Mouse (Mus musculus) kidney, adult 9 months (tissue): Measurements from ENCODE around the gene Ust.
A peak's percentile ranks its signal among the peaks of the same experiment; 100 is the strongest.

Source experiments
- DNase-seq: peaks from one replicate; pipeline ENCODE4 v3.0.0; 2022

Gene Ust

DNA sequence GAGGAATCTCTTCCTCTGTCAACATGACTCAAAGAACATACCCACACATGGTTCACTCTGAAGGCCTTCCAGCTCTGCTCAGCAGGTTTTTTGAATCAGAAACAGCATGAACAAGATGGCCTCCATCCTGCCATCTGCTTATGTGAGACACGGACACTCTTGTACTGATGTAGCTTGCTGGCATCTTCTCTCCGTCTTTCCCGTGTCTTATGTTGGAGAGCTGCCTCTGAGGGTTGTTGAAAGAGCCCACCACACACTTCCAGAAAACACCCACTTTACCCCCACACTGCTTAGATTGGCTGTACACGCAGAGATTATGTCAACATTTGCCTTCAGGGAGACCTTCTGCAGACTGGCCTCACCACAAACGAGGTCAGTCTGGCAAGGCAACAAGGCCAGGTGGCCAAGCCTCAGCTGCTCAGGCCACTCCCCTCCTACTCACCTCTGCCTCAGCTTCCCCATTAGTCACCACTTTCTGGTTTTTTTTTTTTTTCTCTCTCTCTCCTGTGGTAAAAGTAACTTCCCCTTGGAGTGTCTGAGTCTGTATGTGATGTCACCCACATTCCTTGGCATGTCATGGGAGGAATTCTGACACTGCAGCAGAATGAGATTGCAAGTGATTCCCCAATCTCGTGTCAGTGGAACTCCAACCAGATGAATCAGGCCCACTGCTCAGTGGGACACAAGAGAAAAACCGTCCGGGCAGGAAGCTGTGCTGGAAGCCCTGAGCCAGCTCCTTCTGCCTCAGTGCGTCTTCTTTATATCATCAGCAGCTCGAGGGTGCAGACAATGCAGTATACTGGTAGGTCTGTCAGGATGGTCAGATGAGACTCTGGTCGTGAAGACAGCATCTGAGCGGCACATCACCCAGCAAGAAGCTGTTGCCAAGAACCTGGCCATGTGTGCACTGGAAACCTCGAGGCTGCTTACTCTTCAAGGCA is 19.4 kb downstream of the Ust start:
- DNase-seq: no peak

DNA sequence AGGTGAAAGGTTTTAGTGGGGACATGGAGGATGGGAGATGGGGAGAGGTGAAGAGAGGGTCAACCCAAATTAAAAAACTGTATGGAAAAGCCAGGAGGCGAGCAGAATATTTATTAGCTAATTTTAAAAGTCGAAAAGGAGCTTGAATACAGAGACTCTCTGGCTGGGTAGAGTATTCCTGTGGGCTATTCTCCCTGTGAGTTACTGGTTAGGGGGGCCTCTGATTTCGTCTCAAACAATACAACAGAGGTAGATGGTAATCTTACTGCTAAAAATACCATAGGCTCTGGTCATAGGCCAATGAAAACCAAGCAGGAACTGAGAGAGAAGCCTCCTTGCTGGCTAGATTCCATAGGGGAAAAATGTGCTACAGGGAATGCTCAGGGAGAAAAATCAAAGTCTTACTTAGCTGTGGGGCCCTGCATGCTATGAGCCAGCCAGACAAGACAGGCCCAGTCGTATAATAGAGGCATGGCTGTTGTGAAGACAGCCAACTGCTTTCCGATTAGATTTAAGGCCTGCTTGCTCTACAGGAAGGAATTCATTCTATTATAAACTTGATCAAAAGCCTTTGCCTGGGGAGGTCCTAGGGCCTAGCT is 23.0 kb downstream of the Ust start:
- DNase-seq: no peak

DNA sequence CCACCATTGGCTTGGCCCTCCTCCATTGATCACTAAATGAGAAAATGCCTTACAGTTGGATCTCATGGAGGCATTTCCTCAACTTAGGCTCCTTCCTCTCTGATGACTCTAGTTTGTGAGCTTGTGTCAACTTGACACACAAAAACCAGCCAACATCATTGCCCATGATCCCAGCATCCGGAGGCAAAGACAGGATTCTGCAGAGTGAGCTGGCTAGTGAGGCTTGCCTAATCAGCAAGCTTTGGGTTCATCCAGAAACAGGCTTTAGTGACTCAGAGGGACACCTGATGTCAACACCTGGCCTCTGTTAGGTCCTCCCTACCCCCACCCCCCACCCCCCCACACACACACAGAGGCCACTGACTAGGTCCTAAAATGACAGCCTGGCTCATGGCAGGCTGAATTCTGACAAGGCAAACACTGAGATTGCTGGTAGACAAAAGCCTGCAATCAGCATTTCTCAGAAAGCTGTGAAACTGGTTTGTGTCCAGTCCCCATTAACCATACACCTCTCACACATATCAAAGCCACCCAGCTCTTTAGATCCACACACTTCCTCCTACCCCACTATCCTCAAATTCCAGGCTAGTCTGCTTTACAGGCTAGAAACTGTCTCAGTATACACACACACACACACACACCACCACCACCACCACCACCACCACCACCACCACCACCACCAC is 26.6 kb downstream of the Ust start:
- DNase-seq: no peak

- no peak for DNase-seq
Observed at GRCm38 (mm10) chr10:8487388-8487787, 31.2 kb downstream of the Ust start.

GRCm38 (mm10) chr10:8484487-8484886 is 34.1 kb downstream of the Ust start:
- no peak for DNase-seq

GRCm38 (mm10) chr10:8482779-8483178 is 35.8 kb downstream of the Ust start:
- no peak for DNase-seq

DNA sequence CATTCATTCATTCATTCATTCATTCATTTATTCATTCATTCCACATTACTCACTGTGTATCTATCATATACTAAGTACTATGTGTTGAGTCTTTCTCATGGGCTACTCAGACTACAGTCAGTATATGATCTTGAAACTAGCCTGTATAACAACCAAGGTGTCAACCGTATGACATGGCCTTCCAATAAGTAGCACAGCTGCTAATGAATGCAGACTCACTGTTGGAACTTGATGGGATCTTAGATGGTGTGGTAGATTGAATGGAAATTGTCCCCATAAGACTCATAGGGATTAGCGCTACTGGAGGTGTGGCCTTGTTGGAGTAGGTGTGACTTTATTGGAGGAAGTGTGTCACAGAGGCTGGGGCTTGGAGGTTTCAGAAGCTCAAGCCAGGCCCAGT is 38.8 kb downstream of the Ust start:
- DNase-seq: no peak

DNA sequence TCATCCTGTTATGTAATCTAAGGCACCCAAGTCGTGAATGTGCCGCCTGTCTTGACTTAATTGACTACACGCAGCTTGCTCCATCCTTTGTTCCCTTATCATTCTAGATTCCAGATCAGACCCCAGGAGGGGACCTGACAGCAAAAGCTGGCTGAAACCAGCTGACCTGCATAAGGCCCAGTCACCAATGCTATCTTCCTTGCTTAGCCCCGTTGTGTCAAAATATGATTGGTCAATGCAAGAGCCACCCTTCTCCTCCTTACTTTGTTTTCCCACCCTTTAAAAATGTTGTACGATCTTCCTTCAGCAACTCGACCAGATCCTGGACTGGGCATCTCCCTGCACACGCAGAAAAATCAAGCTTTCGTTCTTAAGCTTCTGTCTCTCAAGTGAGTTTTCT is 40.7 kb downstream of the Ust start:
- no peak for DNase-seq

DNA sequence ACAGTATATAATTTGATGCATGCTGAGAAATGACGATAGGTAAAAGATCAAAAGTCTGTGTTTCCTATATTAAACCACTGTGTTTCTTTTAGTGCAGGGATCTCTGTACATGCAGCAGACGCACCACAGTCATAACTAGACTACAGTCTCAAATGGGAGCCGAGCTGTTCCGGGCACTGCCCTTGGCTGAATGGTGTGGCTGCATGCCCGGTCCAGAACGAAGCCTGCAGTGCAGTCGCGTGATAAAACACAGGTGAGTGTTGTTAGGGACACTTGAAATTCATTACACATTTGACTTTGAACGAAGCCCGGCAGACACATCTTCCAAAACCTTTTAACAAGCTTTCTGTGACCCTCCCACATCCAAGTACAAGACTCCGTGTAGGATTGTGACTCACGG is 46.6 kb downstream of the Ust start:
- DNase-seq: no peak

GRCm38 (mm10) chr10:8471012-8471411 is 47.6 kb downstream of the Ust start:
- DNase-seq: no peak

DNA sequence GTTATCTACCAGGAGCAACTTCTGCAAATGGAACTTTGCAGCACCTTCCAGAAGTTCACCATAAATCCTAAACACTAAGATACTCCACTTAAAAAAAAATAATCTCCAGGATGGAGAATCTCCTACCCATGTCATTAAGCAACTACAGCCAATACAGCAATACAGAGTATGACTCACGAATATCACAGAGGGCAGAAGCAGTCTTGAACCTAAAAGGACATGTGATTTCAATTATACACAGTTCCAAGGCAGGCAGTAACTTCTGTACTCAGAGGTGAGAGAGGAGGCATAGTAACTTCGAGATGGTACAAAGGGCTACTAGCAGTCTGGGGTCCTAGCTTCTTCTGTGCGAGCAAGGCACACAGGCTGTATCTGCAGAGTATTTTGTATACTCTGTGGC is 49.1 kb downstream of the Ust start:
- no peak for DNase-seq

DNA sequence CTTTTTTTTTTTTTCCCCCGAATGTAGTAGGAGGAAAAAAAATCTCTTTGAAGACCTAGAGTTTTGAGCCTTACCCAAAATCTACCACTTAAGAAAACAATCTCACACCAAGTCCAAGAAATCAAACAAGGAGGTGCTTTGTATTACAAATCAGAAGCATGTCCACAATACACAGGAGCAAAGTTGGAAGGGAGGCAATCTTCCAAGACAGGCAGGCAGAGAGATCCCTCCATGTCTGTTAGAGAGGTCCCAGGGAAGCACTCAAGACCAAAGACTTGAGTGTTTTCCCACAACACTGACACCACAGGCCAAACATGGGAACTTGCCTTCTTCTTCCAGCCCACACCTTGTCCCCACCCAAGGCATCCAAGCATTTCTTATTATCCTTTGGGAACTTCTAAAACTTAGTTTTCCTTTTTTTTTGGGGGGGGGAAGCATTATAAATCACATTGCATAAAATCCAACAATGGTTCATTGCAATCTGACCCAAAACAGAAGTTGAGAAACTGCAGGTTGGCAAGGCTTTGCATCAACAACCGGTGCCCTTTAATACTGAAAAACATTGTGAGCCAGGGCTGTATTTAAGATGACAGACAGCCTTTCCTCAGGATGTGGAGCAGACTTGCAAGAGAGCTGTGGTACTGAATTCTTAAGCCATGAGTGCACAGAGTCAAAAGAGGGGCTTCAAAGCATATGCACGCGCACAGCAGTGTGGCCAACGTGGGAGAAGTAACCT is 49.8 kb downstream of the Ust start:
- DNase-seq: no peak

GRCm38 (mm10) chr10:8465918-8466317 is 52.7 kb downstream of the Ust start:
- no peak for DNase-seq

DNA sequence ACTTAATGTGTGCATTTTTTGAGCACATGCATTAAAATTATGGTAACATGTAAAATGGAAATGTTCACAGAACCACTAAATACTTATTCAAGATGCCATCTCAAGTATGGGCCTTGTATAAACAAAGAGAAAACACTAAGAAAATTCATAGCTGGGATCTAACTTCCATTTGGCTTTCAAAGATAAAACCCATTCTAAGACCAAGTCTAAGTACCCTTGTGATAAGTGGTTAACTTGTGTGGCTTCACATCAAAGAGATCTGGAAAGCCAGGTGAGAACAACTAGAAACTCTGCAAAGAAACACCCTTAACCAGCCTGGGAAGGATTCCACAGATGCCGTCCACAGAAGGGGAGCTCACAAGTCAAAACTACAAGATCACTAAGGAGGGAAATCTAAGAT is 53.4 kb downstream of the Ust start:
- DNase-seq: no peak

DNA sequence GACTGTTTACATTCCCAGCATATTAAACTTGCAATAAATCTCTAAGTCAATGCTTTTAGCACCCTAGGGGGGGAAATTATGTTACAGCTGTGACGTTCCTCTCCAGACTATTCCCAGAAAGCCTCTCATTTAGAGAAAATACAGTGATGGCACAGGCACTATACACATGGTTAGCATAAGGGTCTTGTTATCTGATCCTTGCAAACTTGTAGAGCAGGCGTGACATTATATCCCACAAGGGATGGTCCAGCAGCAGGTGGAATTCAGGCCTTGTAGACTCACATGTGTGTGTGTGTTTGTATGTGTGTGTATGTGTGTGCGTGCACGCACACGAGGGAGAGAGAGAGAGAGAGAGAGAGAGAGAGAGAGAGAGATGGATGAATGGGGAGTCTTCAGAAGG is 57.3 kb downstream of the Ust start:
- no peak for DNase-seq

DNA sequence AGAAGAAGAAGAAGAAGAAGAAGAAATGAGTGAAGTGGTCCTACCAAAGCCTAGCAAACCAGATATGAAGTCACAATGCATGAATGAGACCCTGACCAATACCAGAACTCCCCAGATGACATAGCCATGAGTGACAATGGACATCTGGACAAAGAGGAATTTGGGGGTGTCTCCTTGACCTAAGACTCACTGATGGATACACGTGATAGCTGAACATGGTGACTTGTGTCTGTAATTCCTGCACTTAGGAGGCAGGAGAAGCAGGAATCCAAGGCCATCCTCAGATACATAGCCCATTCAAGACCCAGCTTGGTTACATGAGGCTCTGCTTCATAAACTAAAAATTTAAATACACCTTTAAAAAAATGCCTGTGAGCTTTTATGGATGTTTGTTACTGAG is 63.9 kb downstream of the Ust start:
- no peak for DNase-seq

DNA sequence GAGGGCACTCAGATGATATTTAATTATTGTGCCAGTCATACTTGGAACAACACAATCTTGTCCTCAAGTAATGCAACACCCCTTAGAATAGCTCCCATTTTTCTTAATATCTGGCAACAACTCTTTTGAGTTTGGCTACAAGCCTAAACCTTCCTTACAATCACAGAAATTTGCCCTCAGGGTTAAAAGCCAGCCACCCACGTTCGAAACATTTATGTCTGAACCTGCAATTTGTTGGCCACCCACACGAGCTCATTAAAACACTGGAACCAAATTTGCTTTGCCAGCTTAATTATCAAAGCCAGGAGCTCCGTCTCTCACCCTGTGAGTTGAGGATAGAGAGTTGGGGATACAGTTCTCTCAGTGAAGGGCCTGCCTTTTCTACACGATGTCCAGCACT is 70.9 kb downstream of the Ust start:
- peak; percentile 11 for DNase-seq

DNA sequence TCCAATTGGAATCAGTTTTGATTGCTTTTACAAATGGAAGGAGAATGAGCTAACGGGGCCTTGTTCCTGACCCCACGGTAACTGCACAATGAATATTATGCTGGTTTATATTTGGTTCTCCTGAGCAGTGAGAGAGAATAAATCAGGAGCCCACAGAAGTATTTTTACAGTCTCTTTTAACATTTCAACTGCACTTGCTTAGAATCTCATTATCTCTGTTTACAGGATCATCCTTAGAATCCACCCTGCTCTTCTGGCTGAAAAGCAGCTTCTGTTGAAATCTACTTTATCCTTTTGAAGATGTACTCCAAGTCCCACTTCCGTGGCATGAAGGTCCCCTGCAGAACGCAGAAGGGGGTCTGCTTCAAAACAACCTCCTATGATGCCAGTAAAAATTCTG is 71.7 kb downstream of the Ust start:
- DNase-seq: no peak

DNA sequence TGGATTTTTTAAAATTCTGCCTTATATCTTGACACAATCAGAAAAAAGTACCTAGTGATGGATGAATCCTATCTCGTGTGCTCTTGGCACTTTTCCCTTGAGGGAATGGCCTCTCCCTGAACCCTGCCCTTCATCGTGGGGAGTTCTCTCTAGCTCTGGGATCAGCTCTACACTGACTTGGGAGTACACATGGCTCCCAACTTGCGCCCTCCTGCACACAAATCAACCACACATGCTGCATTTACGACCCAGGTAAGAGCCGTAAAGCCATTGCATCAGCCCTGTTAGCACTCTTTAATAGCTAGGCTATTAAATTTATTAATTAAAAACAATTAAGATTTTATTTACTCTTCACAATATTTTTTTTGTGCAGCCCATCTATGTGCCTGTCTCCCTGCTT is 74.6 kb downstream of the Ust start:
- DNase-seq: no peak

- DNase-seq: no peak
Observed at GRCm38 (mm10) chr10:8431857-8432256, 86.8 kb downstream of the Ust start.

- DNase-seq: no peak
Observed at GRCm38 (mm10) chr10:8428787-8429778, 89.5 kb downstream of the Ust start.
